Mouse (Mus musculus) heart, embryonic 11.5 days (tissue): ENCODE results near the gene Tmem203. TPM values are rescaled to one million over a fixed set of nuclear protein-coding genes. Genes with fewer than 3 reads are reported as not detected.
A peak's percentile ranks its signal among the peaks of the same experiment; 100 is the strongest.
"Not testable (repeated sequence)": the region's sequence is repeated elsewhere in the genome, so short reads cannot be mapped to it uniquely, and the experiment has no call there.

Experiments used
- ATAC-seq: fragments of 200-750 bp; cut with Nextera tagmentation; replicated peaks from 2 replicates; pipeline ENCODE4 v1.8.0; 2017; ENCODE audit warnings: moderate library complexity; ENCODE audit not compliant: insufficient number of reproducible peaks, low FRiP score, low TSS enrichment
- H3K27ac ChIP-seq: fragments of 300-500 bp; sonication (generic); 2 replicates; pipeline ENCODE4 v1.5.1; 2014; ENCODE audit warnings: mild to moderate bottlenecking, low read depth, low read length
- H3K27me3 ChIP-seq: fragments of 300-500 bp; sonication (generic); 2 replicates; pipeline ENCODE4 v1.6.1; 2014; ENCODE audit warnings: mild to moderate bottlenecking, low read length, mixed read lengths; ENCODE audit not compliant: control insufficient read depth, insufficient read depth
- H3K36me3 ChIP-seq: fragments of 300-500 bp; sonication (generic); 2 replicates; pipeline ENCODE4 v1.6.1; 2014; ENCODE audit warnings: mild to moderate bottlenecking, low read length, moderate library complexity, mixed read lengths; ENCODE audit not compliant: control insufficient read depth, insufficient read depth
- H3K4me1 ChIP-seq: fragments of 300-500 bp; sonication (generic); 2 replicates; pipeline ENCODE4 v1.6.1; 2014; ENCODE audit warnings: low read length; ENCODE audit not compliant: control insufficient read depth, insufficient read depth
- H3K4me2 ChIP-seq: fragments of 300-500 bp; sonication (generic); 2 replicates; pipeline ENCODE4 v1.6.1; 2014; ENCODE audit warnings: mild to moderate bottlenecking, moderate library complexity
- H3K4me3 ChIP-seq: fragments of 300-500 bp; sonication (generic); 2 replicates; pipeline ENCODE4 v1.5.1; 2014; ENCODE audit warnings: low read depth, low read length
- H3K9ac ChIP-seq: fragments of 300-500 bp; sonication (generic); 2 replicates; pipeline ENCODE4 v1.6.1; 2014; ENCODE audit warnings: mild to moderate bottlenecking, low read depth, low read length, moderate library complexity
- H3K9me3 ChIP-seq: fragments of 300-500 bp; sonication (generic); replicated peaks from 2 replicates; pipeline ENCODE4 v1.6.1; 2016; ENCODE audit warnings: low read length; ENCODE audit not compliant: control insufficient read depth
- WGBS: fragments of 180-500 bp; shearing (Covaris S2); extraction: QIAGEN DNeasy Blood & Tissue Kit; methylation state at CpG from one replicate; pipeline ENCODE4 v1.1.7; 2014; ENCODE audit not compliant: insufficient replicate concordance; 5-methylcytosine and 5-hydroxymethylcytosine counted together
- polyA plus RNA-seq: library from polyadenylated mRNA; unstranded; fragments of >200 nt; fragmentation: Nextera tagmentation; extraction: Ambion mirVana; gene quantifications from 2 replicates; pipeline ENCODE4 v1.2.1, GENCODE M21; 2014

The Tmem203 gene
- polyA plus RNA-seq, 1 experiment from 2014 or later: 16.0 TPM

GRCm38 (mm10) chr2:25246183-25247072 lies 8.8 kb upstream of the Tmem203 start, which contains the start of gene AL732309.1:
TSS of gene AL732309.1 (minus strand) at chr2:25246863.
- H3K36me3 ChIP-seq: peaks cover 9% of the 10 kb centered on the region
- no peaks in the 10 kb centered on the region for H3K9me3 ChIP-seq
- ATAC-seq: no peak
- H3K4me3 ChIP-seq: no peak within 1 kb of the TSS
- WGBS: 86% methylated on average over 10 of the region's 10 CpGs
- H3K9ac ChIP-seq: no peak within 1 kb of the TSS
- peaks cover 9% of the 10 kb centered on the region for H3K4me1 ChIP-seq
- H3K4me2 ChIP-seq: no peak within 1 kb of the TSS
- H3K27ac ChIP-seq: no peak within 1 kb of the TSS
- peaks cover 26% of the 10 kb centered on the region for H3K27me3 ChIP-seq

DNA sequence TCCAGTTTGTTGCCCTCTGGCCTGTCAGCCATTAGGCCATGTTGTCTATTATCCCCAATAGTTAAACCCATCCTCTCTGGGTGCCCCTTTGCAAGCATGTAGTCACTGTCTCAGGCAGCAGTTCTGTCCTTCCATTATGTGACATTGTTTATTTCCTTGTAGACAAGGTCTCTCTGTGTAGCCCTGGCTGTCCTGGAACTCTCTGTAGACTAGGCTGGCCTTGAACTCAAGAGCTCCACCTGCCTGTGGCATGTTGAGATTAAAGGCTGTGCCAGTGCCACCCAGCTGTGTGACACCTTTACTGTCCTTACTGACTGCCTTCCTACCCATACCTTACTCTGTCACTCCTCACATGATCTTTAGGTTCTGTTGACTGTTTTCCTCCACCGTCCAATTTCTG lies 2.9 kb upstream of the Tmem203 start:
- no peak overlapping the region for H3K9ac ChIP-seq
- H3K9me3 ChIP-seq: no peaks in the 10 kb centered on the region
- WGBS: 72% methylated on average over 1 of the region's 1 CpGs
- no peak overlapping the region for H3K4me2 ChIP-seq
- H3K27ac ChIP-seq: no peak overlapping the region
- ATAC-seq: no peak
- H3K36me3 ChIP-seq: peaks cover 11% of the 10 kb centered on the region; the same call in 1 of the 2 replicates
- H3K4me3 ChIP-seq: no peak overlapping the region
- no peaks in the 10 kb centered on the region for H3K27me3 ChIP-seq
- H3K4me1 ChIP-seq: peaks cover 10% of the 10 kb centered on the region

DNA sequence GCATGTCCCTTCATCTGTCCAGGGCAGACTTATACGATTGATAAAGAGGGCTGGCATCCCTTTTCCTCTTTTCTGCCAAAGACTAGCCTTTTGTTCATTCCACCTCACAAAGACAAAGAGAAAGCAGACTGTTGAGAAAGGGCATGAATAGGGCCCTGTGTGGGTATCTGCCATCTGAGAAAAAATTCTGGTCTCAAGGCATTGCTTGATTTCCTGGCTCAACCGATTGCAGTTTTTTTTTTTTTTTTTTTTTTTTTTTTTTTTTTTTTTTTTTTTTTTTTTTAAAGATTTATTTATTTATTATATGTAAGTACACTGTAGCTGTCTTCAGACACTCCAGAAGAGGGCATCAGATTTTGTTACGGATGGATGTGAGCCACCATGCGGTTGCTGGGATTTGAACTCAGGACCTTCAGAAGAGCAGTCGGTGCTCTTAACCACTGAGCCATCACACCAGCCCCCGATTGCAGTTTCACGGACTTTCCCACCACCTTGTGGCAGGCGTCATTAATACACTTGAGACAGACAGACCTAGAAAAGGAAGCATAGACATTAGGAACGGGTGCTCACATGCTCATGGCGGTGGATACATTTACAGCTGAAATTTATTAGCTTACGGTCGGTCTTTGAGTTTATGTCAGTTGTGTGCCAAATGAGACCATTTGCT lies 1.3 kb downstream of the Tmem203 start:
- H3K9ac ChIP-seq, ATAC-seq, H3K27me3 ChIP-seq, H3K9me3 ChIP-seq, H3K27ac ChIP-seq, H3K36me3 ChIP-seq: not testable (repeated sequence)
- 59% methylated on average over 11 of the region's 12 CpGs for WGBS
- H3K4me3 ChIP-seq: peak overlapping the region; percentile 100
- H3K4me2 ChIP-seq: peak overlapping the region; percentile 96
- peaks cover 10% of the 10 kb centered on the region for H3K4me1 ChIP-seq

GRCm38 (mm10) chr2:25257250-25257649 lies 2.0 kb downstream of the Tmem203 start:
- WGBS: 78% methylated on average over 5 of the region's 5 CpGs
- peaks cover 10% of the 10 kb centered on the region for H3K4me1 ChIP-seq
- not testable (repeated sequence) for ATAC-seq, H3K4me3 ChIP-seq, H3K9ac ChIP-seq, H3K27me3 ChIP-seq, H3K27ac ChIP-seq, H3K9me3 ChIP-seq, H3K36me3 ChIP-seq, H3K4me2 ChIP-seq

DNA sequence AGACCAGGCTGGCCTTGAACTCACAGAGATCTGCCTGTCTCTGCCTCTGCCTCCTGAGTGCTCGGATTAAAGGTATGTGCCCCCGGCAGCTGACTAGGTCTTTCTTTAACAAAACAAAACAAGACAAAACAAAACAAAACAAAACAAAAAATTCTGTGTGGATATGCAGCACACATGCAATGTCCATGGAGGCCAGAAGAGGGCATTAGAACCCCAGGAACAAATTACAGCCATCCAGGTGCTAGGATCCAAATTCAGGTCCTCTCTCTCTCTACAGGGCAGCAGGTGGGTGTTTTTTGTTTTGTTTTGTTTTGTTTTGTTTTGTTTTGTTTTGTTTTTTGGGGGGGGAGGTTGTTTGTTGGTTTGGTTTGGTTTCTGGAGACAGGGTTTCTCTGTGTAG lies 3.6 kb downstream of the Tmem203 start:
- H3K4me1 ChIP-seq: peaks cover 19% of the 10 kb centered on the region
- H3K36me3 ChIP-seq: no peaks in the 10 kb centered on the region
- no peak for ATAC-seq
- H3K9me3 ChIP-seq: no peaks in the 10 kb centered on the region
- no peak overlapping the region for H3K4me2 ChIP-seq
- no peak overlapping the region for H3K27ac ChIP-seq
- no peak overlapping the region for H3K9ac ChIP-seq
- H3K4me3 ChIP-seq: no peak overlapping the region
- H3K27me3 ChIP-seq: peaks cover 6% of the 10 kb centered on the region
- 49% methylated on average over 2 of the region's 2 CpGs for WGBS

- Histone ChIP-seq H3K9ac (peak overlapping the region; percentile 72), H3K27ac (no peak overlapping the region), H3K4me2 (peak overlapping the region; percentile 100), H3K36me3 (no peaks in the 10 kb centered on the region), H3K9me3 (no peaks in the 10 kb centered on the region), H3K4me3 (peak overlapping the region; percentile 83), H3K27me3 (peaks cover 16% of the 10 kb centered on the region), H3K4me1 (peaks cover 26% of the 10 kb centered on the region)
- ATAC-seq: no peak
- WGBS: 38% methylated on average over 12 of the region's 12 CpGs
Observed at GRCm38 (mm10) chr2:25261870-25262269, 6.6 kb downstream of the Tmem203 start.

GRCm38 (mm10) chr2:25262291-25262767 lies 7.1 kb downstream of the Tmem203 start, which contains the start of gene Tprn:
TSS of gene Tprn (plus strand) at chr2:25262618.
- WGBS: under 1% methylated on average over 39 of the region's 39 CpGs
- peak within 1 kb of the TSS; percentile 78 for H3K9ac ChIP-seq
- H3K4me1 ChIP-seq: peaks cover 29% of the 10 kb centered on the region
- peak within 1 kb of the TSS; percentile 100 for H3K4me2 ChIP-seq
- no peaks in the 10 kb centered on the region for H3K9me3 ChIP-seq
- no peaks in the 10 kb centered on the region for H3K36me3 ChIP-seq
- ATAC-seq: peak; percentile 97
- peaks cover 16% of the 10 kb centered on the region for H3K27me3 ChIP-seq
- H3K27ac ChIP-seq: no peak within 1 kb of the TSS
- H3K4me3 ChIP-seq: peak within 1 kb of the TSS; percentile 83

- H3K36me3 ChIP-seq: no peaks in the 10 kb centered on the region
- peak; percentile 3; the same call in 1 of the 2 replicates for ATAC-seq
- peak overlapping the region; percentile 83 for H3K4me3 ChIP-seq
- H3K4me1 ChIP-seq: peaks cover 29% of the 10 kb centered on the region
- no peak overlapping the region for H3K27ac ChIP-seq
- H3K9me3 ChIP-seq: no peaks in the 10 kb centered on the region
- H3K9ac ChIP-seq: peak overlapping the region; percentile 78
- whole genome bisulfite sequencing: under 1% methylated on average over 82 of the region's 82 CpGs
- peak overlapping the region; percentile 100 for H3K4me2 ChIP-seq
- H3K27me3 ChIP-seq: peaks cover 16% of the 10 kb centered on the region
Observed at GRCm38 (mm10) chr2:25262795-25263622, 7.8 kb downstream of the Tmem203 start.
